Mouse (Mus musculus) ES-Bruce4 (cell line): Measurements from ENCODE around the gene Gli2. TPM values are rescaled to one million over a fixed set of nuclear protein-coding genes. Genes with fewer than 3 reads are reported as not detected.

Experiments
- H3K27ac ChIP-seq: 2 replicates; pipeline ENCODE4 v1.5.1; 2012; ENCODE audit warnings: low read length, inconsistent platforms; ENCODE audit not compliant: insufficient read depth
- H3K27me3 ChIP-seq: 2 replicates; pipeline ENCODE4 v1.6.1; 2012; ENCODE audit warnings: mild to moderate bottlenecking, low read length, inconsistent platforms; ENCODE audit not compliant: control insufficient read depth, poor library complexity, insufficient read depth, severe bottlenecking
- H3K36me3 ChIP-seq: 2 replicates; pipeline ENCODE4 v1.6.1; 2012; ENCODE audit warnings: inconsistent platforms, mild to moderate bottlenecking, low read length, moderate library complexity; ENCODE audit not compliant: control insufficient read depth, poor library complexity, insufficient read depth, severe bottlenecking
- H3K4me1 ChIP-seq: one replicate; pipeline ENCODE4 v1.8.1; 2011; ENCODE audit warnings: low read length; ENCODE audit not compliant: control insufficient read depth, insufficient read depth
- H3K4me3 ChIP-seq: 2 replicates; pipeline ENCODE4 v1.5.1; 2011; ENCODE audit warnings: low read depth, mild to moderate bottlenecking, low read length
- H3K9ac ChIP-seq: 2 replicates; pipeline ENCODE4 v1.6.1; 2012; ENCODE audit warnings: low read depth, mild to moderate bottlenecking, inconsistent platforms; ENCODE audit not compliant: poor library complexity, severe bottlenecking
- H3K9me3 ChIP-seq: replicated peaks from 2 replicates; pipeline ENCODE4 v1.6.1; 2012; ENCODE audit warnings: mild to moderate bottlenecking, low read length, inconsistent platforms; ENCODE audit not compliant: control insufficient read depth, poor library complexity, insufficient read depth, severe bottlenecking
- CTCF ChIP-seq: IDR thresholded peaks from one replicate; pipeline ENCODE4 v1.8.1; 2011; ENCODE audit warnings: low read depth, low read length
- EP300 ChIP-seq: IDR thresholded peaks from 2 replicates; pipeline ENCODE4 v1.6.1; 2011; ENCODE audit warnings: low read depth, low read length; ENCODE audit not compliant: insufficient read depth
- POLR2A ChIP-seq: IDR thresholded peaks from one replicate; pipeline ENCODE4 v1.8.1; 2011; ENCODE audit warnings: low read length; ENCODE audit not compliant: insufficient read depth
- polyA plus RNA-seq: library from polyadenylated mRNA; stranded (reverse); fragments of >200 nt; gene quantifications from 2 replicates; pipeline ENCODE4 v1.2.4, GENCODE M21; 2011; ENCODE audit warnings: low read depth; ENCODE audit not compliant: missing spikeins, insufficient read depth, insufficient read length

Gli2 gene
- polyA plus RNA-seq, 1 experiment = 10.9 TPM

GRCm38 (mm10) chr1:119001454-119002034, 51.9 kb downstream of the Gli2 start:
- Histone ChIP-seq H3K27ac (no peak overlapping the region), H3K9me3 (no peaks in the 10 kb centered on the region), H3K9ac (no peak overlapping the region), H3K36me3 (no peaks in the 10 kb centered on the region), H3K4me1 (peaks cover 11% of the 10 kb centered on the region), H3K27me3 (no peaks in the 10 kb centered on the region), H3K4me3 (no peak overlapping the region)
- TF ChIP-seq EP300 (no peak), CTCF (no peak), POLR2A (no peak)

- no peak for TF ChIP-seq POLR2A
- TF ChIP-seq CTCF = no peak
- no peak for TF ChIP-seq EP300
- no peak overlapping the region for H3K27ac ChIP-seq
- H3K4me1 ChIP-seq = no peaks in the 10 kb centered on the region
- H3K27me3 ChIP-seq = no peaks in the 10 kb centered on the region
- no peaks in the 10 kb centered on the region for H3K9me3 ChIP-seq
- H3K36me3 ChIP-seq = no peaks in the 10 kb centered on the region
- H3K4me3 ChIP-seq = no peak overlapping the region
- H3K9ac ChIP-seq = no peak overlapping the region
Observed at GRCm38 (mm10) chr1:118994482-118995105, 58.8 kb downstream of the Gli2 start.

DNA sequence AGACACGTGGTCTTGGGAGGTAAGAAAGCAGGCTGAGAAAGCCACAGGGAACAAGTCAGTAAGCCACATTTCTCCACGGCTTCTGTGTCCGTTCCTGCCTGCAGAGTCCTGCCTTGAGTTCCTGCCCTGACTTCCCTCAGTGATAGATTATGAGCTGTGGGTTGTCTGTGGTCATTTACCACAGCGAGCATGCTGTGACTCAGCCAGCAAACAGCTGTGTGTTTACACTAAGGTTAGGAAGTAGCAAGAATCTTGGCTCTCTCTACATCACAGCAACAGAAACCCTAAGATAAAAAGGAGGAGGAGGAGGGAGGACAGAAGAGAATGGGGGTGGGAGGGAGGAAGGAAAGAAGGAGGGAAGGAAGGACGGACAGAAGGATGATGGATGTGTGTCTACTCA, 59.6 kb downstream of the Gli2 start:
- Histone ChIP-seq H3K9ac (no peak overlapping the region), H3K27ac (no peak overlapping the region), H3K9me3 (no peaks in the 10 kb centered on the region), H3K4me1 (no peaks in the 10 kb centered on the region), H3K36me3 (no peaks in the 10 kb centered on the region), H3K4me3 (no peak overlapping the region), H3K27me3 (no peaks in the 10 kb centered on the region)
- TF ChIP-seq POLR2A (no peak), CTCF (no peak), EP300 (no peak)

DNA sequence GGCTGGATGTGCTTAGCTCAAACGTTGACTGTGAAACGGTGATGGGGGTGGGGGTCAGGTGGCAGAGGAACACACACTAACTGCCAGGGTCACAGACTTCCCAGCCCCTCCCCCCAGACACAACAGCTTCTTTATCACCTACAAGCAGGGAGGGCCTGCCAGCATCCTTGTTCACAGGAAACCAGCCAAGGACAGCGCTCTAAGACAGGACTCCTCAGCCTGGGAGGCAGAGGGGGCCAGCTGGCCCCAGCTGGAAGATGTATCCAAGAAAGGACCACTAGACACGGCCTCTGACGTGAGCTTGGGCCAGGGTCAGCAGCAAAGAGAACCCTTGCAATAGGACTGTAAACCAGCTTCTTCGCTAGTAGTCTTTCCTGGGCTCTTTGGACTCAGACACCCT, 65.1 kb downstream of the Gli2 start:
- no peak for TF ChIP-seq POLR2A
- no peak for TF ChIP-seq CTCF
- no peak for TF ChIP-seq EP300
- Histone ChIP-seq H3K4me1 (no peaks in the 10 kb centered on the region), H3K9ac (no peak overlapping the region), H3K27me3 (no peaks in the 10 kb centered on the region), H3K27ac (no peak overlapping the region), H3K9me3 (no peaks in the 10 kb centered on the region), H3K4me3 (no peak overlapping the region), H3K36me3 (no peaks in the 10 kb centered on the region)

DNA sequence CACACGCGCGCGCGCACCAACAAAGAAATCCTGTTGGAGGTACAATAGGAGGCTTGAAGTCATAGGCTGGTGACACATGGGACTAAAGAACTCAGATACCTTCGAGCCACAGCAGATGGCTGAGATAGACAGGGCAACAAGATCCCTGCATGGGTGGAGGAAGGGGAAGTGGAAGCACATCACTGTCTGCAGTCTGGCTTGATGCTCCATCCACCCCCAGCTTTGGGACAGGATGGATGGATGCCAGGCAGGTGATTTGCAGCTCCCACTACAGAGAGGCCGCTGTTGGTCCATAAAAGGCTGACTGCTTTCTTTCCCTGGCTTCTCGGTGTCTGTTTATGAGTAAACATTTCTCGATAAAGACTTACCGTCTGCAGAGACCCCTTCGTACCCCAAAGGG, 65.9 kb downstream of the Gli2 start:
- Histone ChIP-seq H3K9me3 (no peaks in the 10 kb centered on the region), H3K4me1 (no peaks in the 10 kb centered on the region), H3K36me3 (no peaks in the 10 kb centered on the region), H3K27me3 (no peaks in the 10 kb centered on the region), H3K27ac (no peak overlapping the region), H3K4me3 (no peak overlapping the region), H3K9ac (no peak overlapping the region)
- TF ChIP-seq EP300 (no peak), POLR2A (no peak), CTCF (no peak)

DNA sequence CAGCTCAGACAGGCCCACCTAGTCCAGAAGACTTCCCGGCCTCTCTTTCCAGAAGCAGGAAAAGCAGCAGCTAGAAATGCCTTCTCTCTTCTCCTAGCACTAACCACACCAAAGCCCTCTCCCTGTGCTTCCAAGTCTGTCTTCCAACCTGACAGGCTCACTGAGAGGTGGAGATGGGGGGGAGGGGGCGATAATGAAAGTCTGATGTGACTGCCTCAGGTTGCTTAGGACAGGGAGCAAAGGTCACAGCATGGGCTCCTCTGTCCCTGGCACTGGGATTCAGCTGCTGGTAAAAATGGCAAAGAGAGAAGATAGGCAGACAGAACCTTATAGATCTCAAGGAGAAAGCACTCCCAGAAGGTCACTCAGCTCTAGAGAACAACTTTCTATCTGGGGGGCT, 70.0 kb downstream of the Gli2 start:
- H3K9me3 ChIP-seq = no peaks in the 10 kb centered on the region
- no peaks in the 10 kb centered on the region for H3K4me1 ChIP-seq
- H3K9ac ChIP-seq = no peak overlapping the region
- no peaks in the 10 kb centered on the region for H3K27me3 ChIP-seq
- no peaks in the 10 kb centered on the region for H3K36me3 ChIP-seq
- H3K4me3 ChIP-seq = no peak overlapping the region
- no peak overlapping the region for H3K27ac ChIP-seq
- TF ChIP-seq CTCF (no peak), EP300 (no peak), POLR2A (no peak)
